Mouse (Mus musculus) limb, embryonic 13.5 days (tissue): ENCODE data around the gene Gm4737. TPM values are rescaled to one million over a fixed set of nuclear protein-coding genes. Genes with fewer than 3 reads are reported as not detected.
"Not testable (repeated sequence)": the region's sequence is repeated elsewhere in the genome, so short reads cannot be mapped to it uniquely, and the experiment has no call there.

Experiments used
- ATAC-seq: fragments of 200-750 bp; cut with Nextera tagmentation; 2 replicates; pipeline ENCODE4 v1.8.0; 2017; ENCODE audit warnings: low read depth, moderate number of reproducible peaks, moderate TSS enrichment; ENCODE audit not compliant: low FRiP score
- H3K27ac ChIP-seq: fragments of 300-500 bp; sonication (generic); 2 replicates; pipeline ENCODE4 v1.5.1; 2015; ENCODE audit warnings: inconsistent platforms, mild to moderate bottlenecking, moderate library complexity
- H3K27me3 ChIP-seq: fragments of 300-500 bp; sonication (generic); 2 replicates; pipeline ENCODE4 v1.6.1; 2015; ENCODE audit warnings: mild to moderate bottlenecking, inconsistent platforms
- H3K36me3 ChIP-seq: fragments of 300-500 bp; sonication (generic); 2 replicates; pipeline ENCODE4 v1.6.1; 2015; ENCODE audit warnings: inconsistent platforms, mild to moderate bottlenecking, moderate library complexity
- H3K4me1 ChIP-seq: fragments of 300-500 bp; sonication (generic); 2 replicates; pipeline ENCODE4 v1.6.1; 2015; ENCODE audit warnings: inconsistent platforms
- H3K4me2 ChIP-seq: fragments of 300-500 bp; sonication (generic); replicated peaks from 2 replicates; pipeline ENCODE4 v1.6.1; 2015; ENCODE audit warnings: inconsistent platforms, mild to moderate bottlenecking, moderate library complexity
- H3K4me3 ChIP-seq: fragments of 300-500 bp; sonication (generic); 2 replicates; pipeline ENCODE4 v1.5.1; 2015; ENCODE audit warnings: moderate library complexity, mild to moderate bottlenecking, inconsistent platforms
- H3K9ac ChIP-seq: fragments of 300-500 bp; sonication (generic); 2 replicates; pipeline ENCODE4 v1.6.1; 2015; ENCODE audit warnings: mild to moderate bottlenecking, inconsistent platforms
- H3K9me3 ChIP-seq: fragments of 300-500 bp; sonication (generic); 2 replicates; pipeline ENCODE4 v1.6.1; 2016; ENCODE audit warnings: inconsistent platforms
- WGBS: fragments of 180-500 bp; shearing (Covaris S2); methylation state at CpG from one replicate; pipeline ENCODE4 v1.1.7; 2015; 5-methylcytosine and 5-hydroxymethylcytosine counted together
- polyA plus RNA-seq: library from polyadenylated mRNA; unstranded; fragments of >200 nt; fragmentation: Nextera tagmentation; extraction: Ambion mirVana; gene quantifications from 2 replicates; pipeline ENCODE4 v1.2.1, GENCODE M21; 2015

Gene Gm4737
- polyA plus RNA-seq = 3.1 and 4.4 TPM in 2 replicates

DNA sequence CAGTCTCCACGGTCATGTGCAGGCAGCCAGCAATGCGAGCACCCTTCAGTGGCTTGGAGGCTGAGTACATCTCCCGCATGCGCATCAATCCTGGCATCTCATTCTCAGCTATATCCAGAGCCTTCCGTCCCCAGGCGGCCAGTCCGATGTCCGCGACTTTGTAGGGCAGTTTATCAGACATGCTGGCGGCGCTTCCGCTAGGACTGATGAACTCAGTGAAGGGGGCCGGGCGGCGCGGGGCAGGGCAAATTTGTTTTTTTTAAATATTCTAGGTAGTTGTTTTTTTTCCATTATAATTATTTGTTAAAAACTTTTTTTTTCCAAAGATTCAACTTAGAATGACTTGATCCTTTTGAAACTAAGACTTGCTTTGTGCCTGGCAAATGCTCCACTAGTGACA lies at the start of gene Gm4737:
Gm4737 (minus strand) TSS at position 246 of the 400 bp plus-strand sequence.
- H3K27me3 ChIP-seq, H3K4me3 ChIP-seq, ATAC-seq, H3K4me1 ChIP-seq, H3K9ac ChIP-seq, H3K36me3 ChIP-seq, H3K27ac ChIP-seq, H3K4me2 ChIP-seq, H3K9me3 ChIP-seq: not testable (repeated sequence)
- WGBS = 99% methylated on average over 12 of the region's 16 CpGs

GRCm38 (mm10) chr16:46195792-46196191 lies 40.9 kb upstream of the Gm4737 start:
- Histone ChIP-seq H3K9me3 (no peaks in the 10 kb centered on the region), H3K27ac (no peak overlapping the region), H3K36me3 (no peaks in the 10 kb centered on the region), H3K4me1 (no peaks in the 10 kb centered on the region), H3K9ac (no peak overlapping the region), H3K4me2 (no peak overlapping the region), H3K27me3 (no peaks in the 10 kb centered on the region), H3K4me3 (no peak overlapping the region)
- 87% methylated on average over 5 of the region's 5 CpGs for WGBS
- no peak for ATAC-seq

DNA sequence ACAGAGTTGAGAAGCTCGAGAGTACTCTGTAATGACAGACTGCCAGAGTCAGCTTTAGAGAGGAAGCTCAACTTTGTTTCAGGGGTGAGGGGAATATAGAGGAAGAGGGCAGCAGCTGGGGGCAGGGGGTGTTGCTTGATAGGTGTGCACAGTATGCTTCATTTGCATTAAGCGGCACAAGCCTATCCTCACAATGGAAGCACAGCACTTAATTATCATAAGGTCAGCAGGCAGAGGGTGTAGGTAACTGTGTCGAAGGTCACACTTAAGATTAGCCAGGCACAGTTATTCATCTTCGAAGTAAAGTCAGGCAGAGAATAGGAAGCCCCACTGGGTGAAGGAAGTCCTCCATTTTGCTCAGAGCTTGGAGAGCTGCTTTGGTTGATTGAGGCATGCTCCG lies 28.2 kb upstream of the Gm4737 start:
- H3K36me3 ChIP-seq = no peaks in the 10 kb centered on the region
- H3K27me3 ChIP-seq = no peaks in the 10 kb centered on the region
- 82% methylated on average over 5 of the region's 5 CpGs for WGBS
- no peak overlapping the region for H3K4me2 ChIP-seq
- no peaks in the 10 kb centered on the region for H3K4me1 ChIP-seq
- no peak overlapping the region for H3K9ac ChIP-seq
- no peaks in the 10 kb centered on the region for H3K9me3 ChIP-seq
- H3K27ac ChIP-seq = no peak overlapping the region
- ATAC-seq = no peak
- no peak overlapping the region for H3K4me3 ChIP-seq

GRCm38 (mm10) chr16:46178121-46178801 lies 23.4 kb upstream of the Gm4737 start:
- ATAC-seq = no peak
- Histone ChIP-seq H3K36me3 (no peaks in the 10 kb centered on the region), H3K27me3 (no peaks in the 10 kb centered on the region), H3K4me3 (no peak overlapping the region), H3K27ac (no peak overlapping the region), H3K4me2 (no peak overlapping the region), H3K4me1 (no peaks in the 10 kb centered on the region), H3K9ac (no peak overlapping the region), H3K9me3 (no peaks in the 10 kb centered on the region)
- WGBS = 57% methylated on average over 4 of the region's 4 CpGs

DNA sequence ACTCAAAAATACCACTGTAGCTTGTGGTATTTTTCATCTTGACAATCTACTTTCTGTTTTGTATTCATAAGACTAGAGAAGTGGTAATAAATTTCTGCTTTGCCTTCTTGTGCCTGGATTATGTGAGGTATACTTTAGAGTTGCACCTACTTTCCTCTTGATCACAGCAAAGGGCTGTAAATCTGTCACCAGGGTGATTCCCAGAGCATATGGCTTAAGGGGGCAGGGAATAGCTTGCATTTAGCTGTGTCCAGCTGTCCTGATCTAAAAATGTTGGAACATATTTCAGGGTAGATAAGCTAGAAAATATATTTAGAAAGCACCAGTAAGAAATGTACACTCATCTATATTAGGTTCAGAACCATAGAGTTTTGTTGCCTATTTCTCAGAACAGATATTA lies 18.2 kb upstream of the Gm4737 start:
- no peak overlapping the region for H3K4me2 ChIP-seq
- no peak overlapping the region for H3K4me3 ChIP-seq
- H3K36me3 ChIP-seq = no peaks in the 10 kb centered on the region
- 0 out of 2 replicates have a peak, but pooled peaks cover 4% of the 10 kb centered on the region for H3K9me3 ChIP-seq
- no peaks in the 10 kb centered on the region for H3K4me1 ChIP-seq
- ATAC-seq = no peak
- no peak overlapping the region for H3K9ac ChIP-seq
- no peak overlapping the region for H3K27ac ChIP-seq
- no peaks in the 10 kb centered on the region for H3K27me3 ChIP-seq

DNA sequence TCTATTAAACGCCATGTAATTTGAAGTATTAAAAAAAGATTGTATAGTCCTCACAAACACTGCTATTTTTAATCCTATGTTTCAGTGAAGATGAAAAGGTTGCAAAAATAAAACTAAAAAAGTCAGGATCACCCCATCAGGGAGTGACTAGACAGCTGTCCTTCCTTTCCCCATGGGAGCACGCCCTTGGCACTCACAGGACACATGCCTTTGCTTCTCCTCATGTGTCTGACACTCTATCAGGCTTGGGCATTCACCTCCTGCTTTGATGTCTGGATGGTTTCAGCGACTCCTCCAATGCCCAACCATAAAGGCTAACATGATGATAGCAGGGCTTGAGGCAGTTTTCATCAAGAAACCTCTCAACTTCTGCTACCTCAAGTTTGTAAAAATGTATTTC lies 12.1 kb upstream of the Gm4737 start:
- ATAC-seq = no peak
- no peak overlapping the region for H3K4me2 ChIP-seq
- WGBS = 72% methylated on average over 3 of the region's 3 CpGs
- 0 out of 2 replicates have a peak, but pooled peaks cover 4% of the 10 kb centered on the region for H3K9me3 ChIP-seq
- no peaks in the 10 kb centered on the region for H3K4me1 ChIP-seq
- no peak overlapping the region for H3K4me3 ChIP-seq
- no peak overlapping the region for H3K27ac ChIP-seq
- H3K9ac ChIP-seq = no peak overlapping the region
- no peaks in the 10 kb centered on the region for H3K27me3 ChIP-seq
- H3K36me3 ChIP-seq = no peaks in the 10 kb centered on the region

- no peak overlapping the region for H3K4me2 ChIP-seq
- WGBS = 84% methylated on average over 4 of the region's 4 CpGs
- H3K27me3 ChIP-seq = no peaks in the 10 kb centered on the region
- no peak overlapping the region for H3K27ac ChIP-seq
- no peak overlapping the region for H3K4me3 ChIP-seq
- no peak for ATAC-seq
- no peaks in the 10 kb centered on the region for H3K36me3 ChIP-seq
- no peak overlapping the region for H3K9ac ChIP-seq
- H3K9me3 ChIP-seq = no peaks in the 10 kb centered on the region
- no peaks in the 10 kb centered on the region for H3K4me1 ChIP-seq
Measured at GRCm38 (mm10) chr16:46165305-46165704, 10.4 kb upstream of the Gm4737 start.

- Histone ChIP-seq H3K4me1 (no peaks in the 10 kb centered on the region), H3K9ac (no peak overlapping the region), H3K36me3 (no peaks in the 10 kb centered on the region), H3K4me2 (no peak overlapping the region), H3K9me3 (no peaks in the 10 kb centered on the region), H3K27me3 (no peaks in the 10 kb centered on the region), H3K4me3 (no peak overlapping the region), H3K27ac (no peak overlapping the region)
- no peak for ATAC-seq
Measured at GRCm38 (mm10) chr16:46151141-46151540, 3.7 kb downstream of the Gm4737 start.

GRCm38 (mm10) chr16:46148661-46149341 lies 6.1 kb downstream of the Gm4737 start:
- Histone ChIP-seq H3K36me3 (no peaks in the 10 kb centered on the region), H3K27me3 (no peaks in the 10 kb centered on the region), H3K4me2 (no peak overlapping the region), H3K9me3 (no peaks in the 10 kb centered on the region), H3K4me3 (no peak overlapping the region), H3K4me1 (no peaks in the 10 kb centered on the region), H3K27ac (no peak overlapping the region), H3K9ac (no peak overlapping the region)
- 59% methylated on average over 3 of the region's 3 CpGs for WGBS
- ATAC-seq = no peak

- ATAC-seq = no peak
- Histone ChIP-seq H3K4me3 (no peak overlapping the region), H3K4me2 (no peak overlapping the region), H3K4me1 (no peaks in the 10 kb centered on the region), H3K27ac (no peak overlapping the region), H3K36me3 (no peaks in the 10 kb centered on the region), H3K27me3 (no peaks in the 10 kb centered on the region), H3K9ac (no peak overlapping the region), H3K9me3 (no peaks in the 10 kb centered on the region)
- WGBS = 63% methylated on average over 3 of the region's 3 CpGs
Measured at GRCm38 (mm10) chr16:46146962-46147361, 7.9 kb downstream of the Gm4737 start.

DNA sequence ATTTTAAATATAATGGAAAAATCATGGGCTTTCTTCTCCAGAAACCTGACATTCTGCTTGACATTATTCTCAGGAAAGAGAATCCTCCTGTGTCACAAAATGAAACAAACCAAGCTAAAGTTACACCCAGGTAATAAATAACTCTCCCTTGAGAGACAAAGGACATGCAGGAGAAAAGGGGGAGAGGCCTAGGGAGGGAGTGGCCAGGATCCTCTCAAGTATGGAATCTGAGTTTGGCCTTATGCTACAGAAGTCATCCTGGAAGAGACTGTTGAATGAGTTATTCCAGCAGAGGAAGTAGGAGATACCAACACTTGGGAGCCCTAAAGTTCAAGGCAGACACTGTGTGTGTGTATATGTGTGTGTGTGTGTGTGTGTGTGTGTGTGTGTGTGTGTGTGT lies 32.6 kb downstream of the Gm4737 start:
- no peak overlapping the region for H3K4me3 ChIP-seq
- no peak overlapping the region for H3K27ac ChIP-seq
- H3K36me3 ChIP-seq = no peaks in the 10 kb centered on the region
- no peak overlapping the region for H3K9ac ChIP-seq
- no peaks in the 10 kb centered on the region for H3K4me1 ChIP-seq
- H3K9me3 ChIP-seq = no peaks in the 10 kb centered on the region
- no peaks in the 10 kb centered on the region for H3K27me3 ChIP-seq
- ATAC-seq = peak; percentile 36; the same call in 1 of the 2 replicates
- H3K4me2 ChIP-seq = no peak overlapping the region

DNA sequence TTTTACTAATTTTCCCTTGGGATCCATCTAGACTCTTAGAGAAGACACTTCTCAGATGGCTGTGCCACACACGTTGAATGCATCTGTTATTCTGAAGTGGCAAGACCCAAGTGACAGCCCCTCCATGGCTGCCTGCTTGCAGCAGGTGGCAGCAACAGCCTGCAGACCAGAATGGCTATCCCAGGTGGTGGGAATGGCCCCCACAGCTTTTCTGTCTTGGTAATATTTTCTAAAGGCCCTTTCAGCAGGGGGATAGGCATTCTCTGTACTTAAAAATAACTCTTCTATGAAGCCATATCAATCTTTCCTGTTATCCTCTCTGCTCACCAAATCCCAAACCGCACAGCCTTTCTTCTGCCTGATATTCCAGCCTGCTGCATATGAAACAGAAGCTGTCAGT lies 33.5 kb downstream of the Gm4737 start:
- no peak overlapping the region for H3K4me3 ChIP-seq
- no peak overlapping the region for H3K9ac ChIP-seq
- no peaks in the 10 kb centered on the region for H3K27me3 ChIP-seq
- no peaks in the 10 kb centered on the region for H3K4me1 ChIP-seq
- no peaks in the 10 kb centered on the region for H3K9me3 ChIP-seq
- no peak overlapping the region for H3K4me2 ChIP-seq
- H3K36me3 ChIP-seq = no peaks in the 10 kb centered on the region
- 49% methylated on average over 2 of the region's 2 CpGs for WGBS
- peak; percentile 51; the same call in 1 of the 2 replicates for ATAC-seq
- H3K27ac ChIP-seq = no peak overlapping the region

DNA sequence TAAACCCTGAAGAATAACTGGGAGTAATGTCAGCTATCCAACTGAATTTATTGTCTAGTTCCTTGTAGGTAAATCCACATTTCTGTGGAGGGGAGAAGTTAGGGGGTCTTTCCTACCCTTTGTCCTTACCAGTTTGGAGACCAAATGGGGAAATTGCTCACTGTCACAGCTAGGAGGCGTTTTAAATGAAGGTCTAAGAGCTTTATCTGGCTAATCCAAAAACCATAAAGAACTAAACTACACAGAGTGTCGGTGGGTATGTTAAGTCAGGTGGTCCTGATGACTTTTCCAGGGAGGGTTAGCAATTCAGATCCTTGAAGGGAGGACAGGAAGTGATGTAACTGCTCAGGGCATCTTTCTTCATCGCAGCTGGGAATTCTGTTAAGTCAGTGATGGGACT lies 34.3 kb downstream of the Gm4737 start:
- Histone ChIP-seq H3K4me1 (no peaks in the 10 kb centered on the region), H3K27ac (no peak overlapping the region), H3K4me3 (no peak overlapping the region), H3K36me3 (no peaks in the 10 kb centered on the region), H3K27me3 (no peaks in the 10 kb centered on the region), H3K9me3 (no peaks in the 10 kb centered on the region), H3K4me2 (no peak overlapping the region), H3K9ac (no peak overlapping the region)
- WGBS = 46% methylated on average over 3 of the region's 3 CpGs
- ATAC-seq = no peak
